Mouse (Mus musculus) thymus, adult 2 months (tissue): Measurements from ENCODE around the gene Dnah17.

ENCODE experiments used
- CTCF ChIP-seq: fragments of 200-500 bp; IDR thresholded peaks from 2 replicates; pipeline ENCODE4 v1.5.1; 2012; ENCODE audit warnings: mild to moderate bottlenecking, control low read depth, low read length, moderate library complexity, borderline replicate concordance; ENCODE audit not compliant: control insufficient read depth, poor library complexity, insufficient read depth; ENCODE audit errors: extremely low read depth
- POLR2A ChIP-seq: fragments of 200-500 bp; IDR thresholded peaks from 2 replicates; pipeline ENCODE4 v1.6.1; 2012; ENCODE audit warnings: mild to moderate bottlenecking, low read length, control low read depth, moderate library complexity; ENCODE audit not compliant: control insufficient read depth, poor library complexity, insufficient read depth; ENCODE audit errors: extremely low read depth

GRCm38 (mm10) chr11:118084266-118084665 is 46.2 kb downstream of the Dnah17 start:
- TF ChIP-seq CTCF (no peak), POLR2A (no peak)
